Mouse (Mus musculus) gastrocnemius, postnatal 10 days (tissue): ENCODE results near the gene Mga. TPM values are rescaled to one million over a fixed set of nuclear protein-coding genes. Genes with fewer than 3 reads are reported as not detected.

Source experiments
- DNase-seq: peaks from one replicate; pipeline ENCODE4 v3.0.0; 2021; ENCODE audit warnings: mixed read lengths
- total RNA-seq, 2 experiments: library from RNA; stranded (reverse); gene quantifications; 2 replicates each; pipeline ENCODE4 v1.2.3; 2021

Mga gene
- total RNA-seq, 2 experiments from 2014 or later, result 44.9 to 54.4 TPM

GRCm38 (mm10) chr2:119987441-119987840, 90.4 kb downstream of the Mga start:
- DNase-seq, result no peak

DNA sequence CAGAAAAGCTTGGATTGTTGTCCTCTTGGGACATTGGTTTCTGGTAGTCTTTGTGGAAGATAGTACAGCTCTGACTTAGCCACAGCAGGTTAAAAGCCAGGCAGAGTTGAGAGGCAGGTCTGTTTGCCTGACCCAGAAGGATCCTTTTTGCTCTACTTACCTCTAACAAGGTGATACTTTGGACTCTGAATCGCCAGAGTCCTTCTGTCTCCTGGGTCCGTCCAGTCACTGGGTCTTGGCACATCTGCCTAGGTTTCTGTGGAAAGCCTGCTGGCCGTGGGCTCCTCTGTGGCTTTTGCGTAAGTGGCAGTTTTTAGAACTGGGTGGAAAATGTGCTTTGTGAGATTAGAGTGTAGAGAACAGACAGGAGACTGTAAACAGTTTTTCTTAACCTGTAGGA, 91.9 kb downstream of the Mga start:
- DNase-seq, result no peak

DNA sequence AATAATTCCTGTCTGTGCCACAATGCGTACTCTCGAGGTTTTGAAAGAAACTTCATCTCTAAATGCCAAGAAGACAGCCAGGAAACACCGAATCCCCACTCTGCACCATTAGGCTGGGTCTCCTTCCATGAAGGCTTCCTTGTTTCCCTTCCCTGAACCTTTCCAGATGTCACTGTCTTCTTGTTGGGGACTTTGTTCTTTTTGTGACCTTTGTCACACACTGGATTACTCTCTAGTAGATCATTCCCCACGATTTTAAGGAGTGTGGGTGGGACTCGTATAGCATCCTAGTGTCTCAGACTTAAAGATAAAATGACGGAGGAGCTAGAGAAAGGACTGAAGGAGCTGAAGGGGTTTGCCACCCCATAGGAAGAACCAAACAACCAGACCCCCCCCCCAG, 93.9 kb downstream of the Mga start:
- no peak for DNase-seq

GRCm38 (mm10) chr2:119992349-119992748, 95.3 kb downstream of the Mga start:
- no peak for DNase-seq

- DNase-seq, result no peak
Measured at GRCm38 (mm10) chr2:119993515-119993914, 96.5 kb downstream of the Mga start.

GRCm38 (mm10) chr2:119994839-119995238, 97.8 kb downstream of the Mga start:
- no peak for DNase-seq

- DNase-seq, result no peak
Measured at GRCm38 (mm10) chr2:119995391-119996281, 98.6 kb downstream of the Mga start.

DNA sequence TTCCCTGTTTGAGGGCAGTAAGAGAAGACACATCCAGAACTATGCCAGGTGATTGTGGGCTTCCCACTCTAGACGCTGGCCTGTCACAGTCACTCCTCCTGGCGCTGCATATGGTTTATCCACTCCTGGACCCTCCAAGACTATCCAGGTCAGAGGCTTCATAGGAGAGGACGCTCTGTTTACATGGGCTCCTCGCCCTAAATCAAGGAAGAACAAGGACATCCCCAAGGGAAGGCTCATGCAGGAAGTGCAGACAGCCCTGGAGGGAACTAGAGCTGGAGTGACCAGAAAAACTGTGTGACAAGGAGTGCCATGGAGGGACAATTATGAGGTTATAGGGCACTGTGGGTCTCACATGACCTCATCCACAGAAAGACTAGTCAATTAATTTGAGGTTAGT, 100.3 kb downstream of the Mga start:
- DNase-seq, result no peak

DNA sequence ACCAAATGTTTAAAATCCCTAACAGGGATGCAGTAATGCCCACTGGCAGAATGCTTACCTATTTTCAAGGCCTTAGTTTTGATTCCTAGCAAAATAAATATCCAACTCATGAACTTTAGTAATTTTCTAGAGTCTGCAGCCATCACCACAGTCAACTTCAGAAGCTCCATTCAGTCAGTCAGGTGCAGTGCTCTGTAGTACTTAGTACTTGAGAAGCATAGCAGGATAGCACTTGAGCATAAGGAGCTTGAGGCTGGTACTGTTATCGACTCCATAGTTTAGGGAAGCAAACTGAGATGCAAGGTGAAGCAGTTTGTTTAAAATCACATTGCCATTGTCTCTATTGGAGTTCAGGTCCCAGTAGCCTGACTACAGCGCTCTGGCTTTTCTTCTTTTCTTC, 102.7 kb downstream of the Mga start:
- no peak for DNase-seq

- no peak for DNase-seq
Measured at GRCm38 (mm10) chr2:120000882-120001584, 104.0 kb downstream of the Mga start.

DNA sequence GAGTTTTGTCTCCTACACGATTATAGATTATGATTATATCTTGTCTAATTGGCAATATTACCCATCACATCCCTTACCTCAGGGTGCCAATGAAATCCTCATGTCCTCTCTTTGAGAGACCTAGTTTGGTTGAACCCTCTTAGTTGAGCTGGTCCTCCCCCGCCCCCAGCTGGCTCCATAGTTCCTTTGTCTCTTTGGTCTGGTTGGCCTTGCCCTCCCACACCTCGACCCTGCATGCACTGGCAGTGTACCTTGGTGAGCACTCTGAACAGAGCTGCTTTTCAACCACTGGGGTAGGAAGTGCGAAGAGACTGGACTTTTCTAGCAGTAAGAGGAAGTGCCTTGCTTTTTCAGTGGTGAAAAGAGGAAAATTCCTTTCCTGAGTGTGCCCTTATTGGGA, 104.9 kb downstream of the Mga start:
- no peak for DNase-seq

DNA sequence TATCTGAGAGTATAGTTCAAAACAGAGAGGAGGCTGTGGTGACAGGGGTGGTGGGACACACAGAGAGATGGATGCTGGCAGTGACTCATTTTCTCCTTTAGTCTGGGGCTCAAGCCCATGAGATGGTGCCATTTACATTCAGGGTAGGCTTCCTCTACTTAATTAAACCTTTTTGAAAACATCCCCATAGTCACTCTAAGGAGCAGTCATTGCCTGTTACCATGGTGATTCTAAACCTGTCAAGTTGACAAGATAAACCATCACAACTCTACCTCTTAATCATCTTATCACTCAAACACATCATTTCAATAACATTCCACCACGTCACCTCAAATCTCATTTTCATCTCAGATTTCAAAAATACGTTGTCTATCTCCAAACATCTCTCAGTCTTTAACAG, 106.9 kb downstream of the Mga start:
- DNase-seq, result no peak

DNA sequence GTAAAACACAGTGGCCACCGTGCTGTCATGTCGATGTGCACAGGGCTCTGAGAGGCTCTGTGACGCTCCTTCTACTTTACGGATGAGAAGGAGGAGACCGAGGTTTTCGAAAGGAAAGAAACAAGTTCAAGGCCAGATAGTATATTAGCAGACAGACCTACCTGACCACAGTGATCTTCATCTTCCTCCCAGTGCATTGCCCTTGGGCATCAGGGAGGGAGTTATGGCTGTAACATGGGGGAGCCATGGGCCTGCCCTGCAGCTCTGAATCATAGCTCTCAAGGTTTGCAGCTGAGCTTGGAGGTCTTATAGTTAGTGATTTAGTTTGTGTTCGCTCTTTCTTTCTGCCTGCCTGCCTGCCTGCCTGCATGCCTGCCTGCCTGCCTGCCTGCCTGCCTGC, 109.7 kb downstream of the Mga start:
- no peak for DNase-seq

GRCm38 (mm10) chr2:120007680-120008210, 110.7 kb downstream of the Mga start:
- no peak for DNase-seq

DNA sequence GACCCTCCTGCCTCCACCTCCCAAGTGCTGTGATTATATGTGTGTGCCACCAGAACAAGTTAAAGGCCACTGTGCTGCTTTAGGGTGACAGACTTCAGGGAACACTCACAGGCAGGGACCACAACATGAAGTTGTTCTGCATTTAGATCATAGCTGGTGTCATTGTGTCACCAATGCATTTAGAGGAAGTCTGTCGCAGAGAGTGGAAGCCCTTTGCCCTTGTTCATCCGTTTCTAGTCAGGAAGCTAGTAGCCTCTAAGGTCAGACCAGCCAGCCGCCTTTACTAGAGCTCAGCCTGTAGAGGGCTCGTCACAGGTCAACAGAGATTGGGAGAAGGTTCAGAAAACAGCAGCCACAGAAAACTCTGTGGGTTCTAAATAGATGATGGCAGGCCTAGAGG, 111.6 kb downstream of the Mga start:
- no peak for DNase-seq

DNA sequence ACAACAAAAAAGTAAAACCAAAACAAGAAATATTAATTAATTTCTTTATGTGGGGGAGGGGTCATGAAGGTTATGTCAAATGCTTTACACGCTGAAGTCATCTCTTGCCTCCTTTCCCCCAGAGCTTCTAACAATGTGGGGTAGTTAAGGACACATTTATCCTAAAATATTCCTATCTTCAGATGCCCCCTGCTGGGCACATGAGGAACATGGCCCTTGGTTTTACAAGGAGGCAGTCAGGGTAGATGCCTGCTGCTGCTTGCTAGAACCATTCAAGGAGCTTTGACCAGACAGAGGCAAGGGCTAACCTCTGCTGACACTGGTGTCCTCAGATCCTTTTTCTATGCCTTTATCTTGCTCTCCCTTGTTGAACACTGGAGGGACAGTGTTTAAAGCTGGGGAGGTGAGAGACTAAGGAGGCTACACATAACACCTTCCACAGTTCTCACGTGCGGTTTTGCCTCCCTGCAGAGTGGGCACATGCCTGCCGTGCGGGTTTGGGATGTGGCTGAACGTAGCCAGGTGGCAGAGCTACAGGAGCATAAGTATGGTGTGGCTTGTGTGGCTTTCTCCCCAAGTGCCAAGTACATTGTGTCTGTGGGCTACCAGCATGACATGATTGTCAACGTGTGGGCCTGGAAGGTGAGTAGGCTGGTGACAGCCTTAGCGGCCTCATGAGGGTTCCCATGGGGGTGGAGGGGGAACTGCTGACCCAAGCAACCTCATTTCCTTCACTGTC, 114.6 kb downstream of the Mga start:
- DNase-seq, result peak; percentile 61

DNA sequence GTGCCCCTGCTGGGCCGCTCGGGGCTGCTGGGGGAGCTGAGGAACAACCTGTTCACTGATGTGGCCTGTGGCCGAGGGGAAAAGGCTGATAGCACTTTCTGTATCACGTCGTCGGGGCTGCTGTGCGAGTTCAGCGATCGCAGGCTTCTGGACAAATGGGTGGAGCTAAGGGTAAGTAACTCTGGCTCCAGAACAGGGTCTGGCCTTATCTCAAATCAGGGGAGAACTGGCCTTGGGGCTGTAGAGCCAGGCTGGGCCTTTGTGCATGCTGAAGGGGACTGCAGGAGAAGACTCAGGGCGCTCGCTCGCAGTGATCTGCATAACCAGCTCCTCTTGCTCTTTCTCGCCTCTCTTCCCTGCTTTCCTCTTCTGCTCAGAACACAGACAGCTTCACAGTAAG, 115.9 kb downstream of the Mga start:
- DNase-seq, result no peak

GRCm38 (mm10) chr2:120013831-120014486, 116.9 kb downstream of the Mga start:
- no peak for DNase-seq

DNA sequence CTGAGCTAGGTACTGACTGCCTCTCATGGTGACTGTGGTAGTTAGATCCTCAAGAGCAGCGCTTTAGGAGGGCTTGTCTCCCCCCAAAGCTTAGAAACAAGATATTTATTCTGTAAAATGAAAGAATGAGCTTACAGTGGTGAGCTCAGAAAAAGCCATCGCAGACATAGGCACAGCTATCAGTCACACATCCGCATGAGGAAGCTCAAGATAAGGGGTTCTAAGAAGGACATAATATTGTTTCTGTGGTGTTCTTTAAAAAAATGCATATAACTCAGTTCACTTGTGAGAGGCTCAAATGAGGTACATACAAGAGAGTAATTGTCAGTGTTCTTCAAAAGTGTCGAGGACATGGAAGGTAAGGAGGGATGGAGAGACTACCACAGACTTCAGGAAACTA, 118.9 kb downstream of the Mga start:
- no peak for DNase-seq

- DNase-seq, result no peak
Measured at GRCm38 (mm10) chr2:120017599-120017998, 120.6 kb downstream of the Mga start.
